Mouse (Mus musculus) stomach, postnatal 0 days (tissue): ENCODE data around the gene Hivep2.

ENCODE experiments used
- CTCF ChIP-seq: IDR thresholded peaks from 2 replicates; pipeline ENCODE4 v1.5.1; 2016; ENCODE audit warnings: antibody characterized with exemption, low read depth, mild to moderate bottlenecking, moderate library complexity
- EP300 ChIP-seq: optimal IDR thresholded peaks from 2 replicates; pipeline ENCODE3; 2016; ENCODE audit warnings: antibody characterized with exemption

DNA sequence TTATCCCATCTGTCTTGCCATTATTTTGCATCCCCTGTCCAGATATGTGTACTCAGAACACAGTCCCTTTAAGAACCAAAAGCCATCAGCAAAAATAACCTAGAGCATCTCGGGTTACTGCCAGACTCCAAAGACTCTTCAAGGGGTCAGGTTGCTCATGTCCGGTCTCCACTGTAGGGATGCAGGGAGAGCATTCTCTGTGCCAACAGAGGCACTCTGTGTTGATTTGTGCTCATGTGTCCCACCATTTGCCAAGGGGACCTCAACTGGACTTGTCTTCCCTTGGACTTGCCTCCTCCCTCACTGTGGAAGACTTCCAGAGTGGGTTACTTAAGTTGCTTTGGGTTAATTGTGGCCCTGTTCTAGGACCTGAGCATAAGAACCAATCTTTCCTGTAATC, 43.8 kb downstream of the Hivep2 start:
- TF ChIP-seq CTCF (no peak), EP300 (no peak)
